Mouse (Mus musculus) megakaryocyte, embryonic 14.5 days (primary cell): ENCODE measurements around the gene Tldc2.

Experiments used
- FLI1 ChIP-seq: IDR thresholded peaks from 2 replicates; pipeline ENCODE4 v1.6.1; 2012; ENCODE audit warnings: low read length, inconsistent platforms, mixed read lengths
- GATA1 ChIP-seq: IDR thresholded peaks from 3 replicates; pipeline ENCODE4 v1.6.1; 2012; ENCODE audit warnings: mixed read lengths, low read length, inconsistent platforms, borderline replicate concordance

DNA sequence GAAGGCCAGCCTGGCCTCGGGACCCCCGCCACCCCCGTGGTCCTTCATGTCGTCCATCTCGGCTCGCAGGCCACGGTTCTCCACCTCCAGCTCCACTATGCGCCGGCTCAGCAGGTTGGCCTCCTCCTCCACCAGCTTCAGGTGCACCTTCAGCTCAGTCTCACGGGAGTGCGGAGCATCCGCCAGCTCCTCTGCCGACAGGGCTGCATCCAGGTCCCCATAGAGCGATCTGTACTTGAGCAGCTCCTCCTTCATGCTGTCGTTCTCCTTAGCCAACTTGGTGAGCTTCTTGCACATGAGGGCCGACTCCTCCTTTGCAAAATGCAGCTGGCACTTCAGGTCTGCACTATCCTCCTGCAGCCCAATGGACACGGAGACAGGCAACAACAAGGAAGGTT, 46.2 kb upstream of the Tldc2 start:
- TF ChIP-seq GATA1 (no peak), FLI1 (no peak)
